8 mouse cellular contexts compared by ENCODE assay signal in genomic region chr1:118458963-118459920, GRCm38 (mm10).
A peak's percentile ranks its signal among the peaks of the same experiment; 100 is the strongest.
DNase-seq lines count a peak whose midpoint lies in the region; ATAC-seq and TF ChIP-seq lines count a peak whose summit lies in the region.

No protein-coding gene starts in this region.

- no peaks in the 10 kb centered on the region for H3K27me3 ChIP-seq in Patski
- H3K27me3 ChIP-seq in hindbrain, embryonic 13.5 days, result no peaks in the 10 kb centered on the region

- H3K27ac ChIP-seq in hindbrain, embryonic 13.5 days, result peak overlapping the region; percentile 93

- H3K9ac ChIP-seq in hindbrain, embryonic 13.5 days, result peak overlapping the region; percentile 73

- TF ChIP-seq CTCF in Patski (IDR thresholded peaks at IDR 0.05), result peak; percentile 61

- peak overlapping the region; percentile 75 for H3K4me2 ChIP-seq in hindbrain, embryonic 13.5 days

- peak overlapping the region; percentile 42 for H3K4me3 ChIP-seq in hindbrain, embryonic 13.5 days

- peaks cover 28% of the 10 kb centered on the region for H3K36me3 ChIP-seq in hindbrain, embryonic 13.5 days

- peak; percentile 58 for DNase-seq in Patski (ENCODE audit: low read depth, low spot score)
- peak; percentile 92 for DNase-seq in cerebellum, postnatal 14 days
- peak; percentile 83 to 85 for DNase-seq in frontal cortex, postnatal 14 days (ENCODE audit: low spot score in 2 of 2)
- DNase-seq in layer of hippocampus, postnatal 25 days (ENCODE audit: extremely low spot score in 1 of 2, low spot score in 1 of 2), result peak; percentile 75 to 77
- DNase-seq in lung, postnatal 25 days (ENCODE audit: low spot score), result peak; percentile 95
- DNase-seq in retina, embryonic 14.5 days (ENCODE audit: low spot score), result peak; percentile 93
- peak; percentile 96 for DNase-seq in thymus, postnatal 4 days

- no peaks in the 10 kb centered on the region for H3K9me3 ChIP-seq in hindbrain, embryonic 13.5 days

- in situ Hi-C loops in Patski (cut with MboI; ENCODE audit: low pct_unique_long_range_greater_than_20kb), result no loop called here

- POLR2A ChIA-PET in Patski (lab: Charles Lee), result interaction anchor here (0.6 to 1.1 kb wide), 7 partner anchors 9 to 102 kb away, joined by 3 to 5 read pairs (median 3); no protein-coding TSS in a partner anchor

- WGBS in hindbrain, embryonic 13.5 days, result 1% methylated on average over 53 of the region's 53 CpGs

- peak; percentile 81 for ATAC-seq in Patski
- peak; percentile 91 for ATAC-seq in hindbrain, embryonic 13.5 days (ENCODE audit: low FRiP score)

- CTCF ChIA-PET in Patski (lab: Charles Lee), result interaction anchor here (0.8 to 4.0 kb wide), 18 partner anchors 9 to 139 kb away, joined by 3 to 17 read pairs (median 4); no protein-coding TSS in a partner anchor

- H3K4me1 ChIP-seq in hindbrain, embryonic 13.5 days (replicated peaks), result peaks cover 51% of the 10 kb centered on the region

Comparison
In these comparisons a context has a peak if more than half of its experiments do, and no peak if none do; other contexts are left out.
1. Peak in every context shown above with its lines: DNase-seq, ATAC-seq, H3K4me3 ChIP-seq and H3K27ac ChIP-seq.